Mouse (Mus musculus): ENCODE results near the gene Tspan9. TPM values are rescaled to one million over a fixed set of nuclear protein-coding genes. Genes with fewer than 3 reads are reported as not detected.

The Tspan9 gene
- total RNA-seq, 2 experiments from 2014 or later: 53.0 to 57.6 TPM

DNA sequence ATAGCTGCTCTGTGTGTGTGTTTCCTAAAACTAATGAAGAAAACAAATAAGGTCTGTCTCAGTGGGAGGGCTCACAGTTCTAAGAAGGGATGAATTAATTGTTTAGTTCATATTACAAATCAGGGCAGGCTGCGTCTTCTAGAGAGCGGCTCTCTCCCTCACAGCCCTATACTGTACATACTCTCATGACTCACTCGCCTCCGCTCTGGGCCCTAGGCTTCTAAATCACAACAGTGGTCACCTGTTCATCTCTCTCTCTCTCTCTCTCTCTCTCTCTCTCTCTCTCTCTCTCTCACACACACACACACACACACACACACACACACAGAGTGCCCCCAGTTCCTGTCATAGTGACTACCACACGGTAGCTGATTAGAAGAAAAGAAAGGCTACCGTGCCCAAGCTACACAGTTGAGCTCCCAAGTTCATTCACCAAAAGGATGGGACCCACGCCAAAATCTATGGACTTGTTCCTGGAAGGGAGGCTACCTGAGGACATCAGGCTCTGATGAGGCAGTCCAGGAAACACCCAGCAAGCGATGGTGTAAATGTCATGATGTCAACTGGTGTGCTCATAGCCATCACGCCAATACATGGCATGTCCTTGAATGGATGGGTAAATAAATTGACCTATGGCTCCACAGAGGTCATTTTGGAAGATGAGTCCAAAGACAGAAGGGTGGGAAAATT is 104.2 kb downstream of the Tspan9 start:
- H3K27ac ChIP-seq: no peak overlapping the region
- intact Hi-C loops (cut with DNase I): loop anchor here (5.0 kb wide), 1 partner anchor 38 kb away; no protein-coding TSS in a partner anchor
- no peak overlapping the region for H3K4me3 ChIP-seq
- no peak for DNase-seq (ENCODE audit: extremely low spot score in 1 of 2, low spot score in 2 of 2)
- TF ChIP-seq CTCF (IDR thresholded peaks at IDR 0.05): no peak

DNA sequence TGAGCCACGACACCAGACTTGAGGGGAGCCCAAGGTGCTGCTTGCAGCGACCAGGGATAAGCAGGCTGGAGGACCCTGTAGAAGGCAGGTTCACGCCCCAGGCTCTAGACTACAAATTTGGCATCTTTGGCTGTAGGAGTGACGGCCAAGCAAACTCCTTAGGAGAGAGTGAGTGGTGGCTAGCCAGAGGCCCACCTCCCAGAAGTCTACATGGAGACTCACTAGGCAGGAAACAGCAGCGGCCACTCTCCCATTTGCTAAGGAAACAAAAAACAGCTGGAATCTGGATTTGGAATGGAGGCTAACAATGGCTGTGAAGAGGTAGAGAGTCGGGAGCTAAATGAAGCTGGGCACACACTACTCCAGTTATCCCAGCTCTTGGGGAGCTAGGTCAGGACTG is 104.8 kb downstream of the Tspan9 start:
- DNase-seq (ENCODE audit: extremely low spot score in 1 of 2, low spot score in 2 of 2): no peak
- Histone ChIP-seq H3K27ac (no peak overlapping the region), H3K4me3 (no peak overlapping the region)
- no peak for TF ChIP-seq CTCF (IDR thresholded peaks at IDR 0.05)
- intact Hi-C loops (cut with DNase I): loop anchor here (5.0 kb wide), 1 partner anchor 39 kb away; no protein-coding TSS in a partner anchor

- TF ChIP-seq CTCF (IDR thresholded peaks at IDR 0.05): no peak
- Histone ChIP-seq H3K4me3 (no peak overlapping the region), H3K27ac (no peak overlapping the region)
- intact Hi-C loops (cut with DNase I): loop anchor here (5.0 kb wide), 1 partner anchor 41 kb away; no protein-coding TSS in a partner anchor
- no peak for DNase-seq (ENCODE audit: extremely low spot score in 1 of 2, low spot score in 2 of 2)
Observed at GRCm38 (mm10) chr6:128036597-128036996, 106.8 kb downstream of the Tspan9 start.

DNA sequence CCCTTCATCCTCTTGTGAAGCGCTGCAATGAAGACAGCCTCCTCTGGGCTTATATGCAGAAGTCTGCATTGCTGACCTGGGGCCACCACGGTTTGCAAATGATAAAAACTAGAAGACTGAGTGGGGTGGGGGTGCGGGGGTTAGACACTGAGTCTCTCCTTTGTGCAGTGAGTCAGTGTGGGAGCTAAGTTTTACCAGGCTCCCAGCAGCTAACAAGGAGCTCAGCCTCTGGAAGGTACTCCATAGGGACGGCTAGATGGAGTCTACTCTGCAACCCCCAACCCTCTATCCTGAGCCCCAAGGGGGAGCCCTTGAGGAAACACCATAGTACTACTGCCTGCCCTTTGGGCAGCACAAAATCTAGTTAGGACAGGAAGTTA is 107.5 kb downstream of the Tspan9 start:
- peak overlapping the region; percentile 82 for H3K27ac ChIP-seq
- no peak; the same call in none of the 2 replicates for TF ChIP-seq CTCF (IDR thresholded peaks at IDR 0.05)
- intact Hi-C loops (cut with DNase I): loop anchor here (5.0 kb wide), 1 partner anchor 41 kb away; no protein-coding TSS in a partner anchor
- peak overlapping the region; percentile 56 for H3K4me3 ChIP-seq
- DNase-seq (ENCODE audit: extremely low spot score in 1 of 2, low spot score in 2 of 2): peak in 1 of 2 experiments; percentile 25

GRCm38 (mm10) chr6:128035250-128035929 is 108.0 kb downstream of the Tspan9 start:
- Histone ChIP-seq H3K27ac (peak overlapping the region; percentile 82), H3K4me3 (peak overlapping the region; percentile 57)
- intact Hi-C loops (cut with DNase I): loop anchor here (5.0 kb wide), 1 partner anchor 42 kb away; no protein-coding TSS in a partner anchor
- no peak for TF ChIP-seq CTCF (IDR thresholded peaks at IDR 0.05)
- DNase-seq (ENCODE audit: extremely low spot score in 1 of 2, low spot score in 2 of 2): peak; percentile 69 to 79

DNA sequence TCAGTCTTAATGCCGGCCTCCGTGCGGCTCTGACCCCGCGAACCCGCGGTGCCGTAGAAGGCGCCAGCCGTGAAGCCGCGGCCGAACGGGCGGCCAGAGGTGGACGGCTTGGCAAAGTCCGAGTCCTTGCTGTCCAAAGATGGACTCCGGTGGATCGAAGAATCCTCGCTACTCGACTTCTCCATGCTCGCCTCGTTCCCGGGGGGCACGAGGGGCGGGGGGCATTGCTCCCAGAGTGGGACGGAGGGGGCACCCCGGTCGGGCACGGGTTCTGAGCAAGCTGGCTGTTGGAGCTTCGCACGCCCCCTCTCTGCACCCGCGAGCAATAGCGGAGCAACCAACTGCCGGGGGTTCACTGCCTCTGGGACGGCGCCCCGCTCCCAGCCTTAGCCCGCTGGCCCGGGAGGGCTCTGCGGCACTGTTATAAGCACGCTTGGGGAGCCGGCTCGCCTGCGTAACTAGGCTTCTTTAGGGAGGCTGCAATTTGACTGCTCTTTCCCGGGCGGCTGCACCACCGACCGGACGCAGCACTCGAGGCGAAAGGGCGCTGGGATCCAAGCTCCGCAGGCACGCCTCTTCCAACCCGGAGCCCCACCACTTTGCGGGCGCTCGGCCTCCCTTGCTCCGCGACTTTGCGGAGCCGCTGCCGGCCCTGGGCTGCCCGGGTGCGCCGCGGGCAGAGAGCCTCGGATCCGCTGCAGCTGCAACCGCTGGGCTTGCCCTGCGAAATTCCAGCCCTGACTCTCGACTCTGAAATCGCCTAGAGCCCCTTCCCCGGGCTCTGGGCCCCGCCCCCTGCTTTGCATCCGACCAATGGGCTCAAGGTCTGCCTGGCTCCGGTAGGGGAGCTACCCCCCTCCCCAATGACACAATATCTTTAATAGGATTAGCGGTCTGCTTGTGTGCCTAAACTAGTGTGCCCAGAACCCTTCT is 108.8 kb downstream of the Tspan9 start:
- TF ChIP-seq CTCF (IDR thresholded peaks at IDR 0.05): peak; percentile 18; the same call in 1 of the 2 replicates
- intact Hi-C loops (cut with DNase I): loop anchor here (5.0 kb wide), 1 partner anchor 43 kb away; no protein-coding TSS in a partner anchor
- Histone ChIP-seq H3K27ac (peak overlapping the region; percentile 71), H3K4me3 (peak overlapping the region; percentile 57)
- peak; percentile 49 to 63 for DNase-seq (ENCODE audit: extremely low spot score in 1 of 2, low spot score in 2 of 2)

- Histone ChIP-seq H3K4me3 (peak overlapping the region; percentile 57), H3K27ac (peak overlapping the region; percentile 71)
- TF ChIP-seq CTCF (IDR thresholded peaks at IDR 0.05): no peak
- DNase-seq (ENCODE audit: extremely low spot score in 1 of 2, low spot score in 2 of 2): no peak
- intact Hi-C loops (cut with DNase I): loop anchor here (2.0 kb wide), 2 partner anchors 63 to 111 kb away; no protein-coding TSS in a partner anchor
Observed at GRCm38 (mm10) chr6:128033868-128034250, 109.5 kb downstream of the Tspan9 start.

- Histone ChIP-seq H3K4me3 (peak overlapping the region; percentile 19), H3K27ac (no peak overlapping the region; the same call in 1 of the 2 replicates)
- intact Hi-C loops (cut with DNase I): loop anchor here (2.0 kb wide), 2 partner anchors 63 to 111 kb away; no protein-coding TSS in a partner anchor
- TF ChIP-seq CTCF (IDR thresholded peaks at IDR 0.05): no peak
- no peak for DNase-seq (ENCODE audit: extremely low spot score in 1 of 2, low spot score in 2 of 2)
Observed at GRCm38 (mm10) chr6:128033172-128033867, 110.1 kb downstream of the Tspan9 start.

DNA sequence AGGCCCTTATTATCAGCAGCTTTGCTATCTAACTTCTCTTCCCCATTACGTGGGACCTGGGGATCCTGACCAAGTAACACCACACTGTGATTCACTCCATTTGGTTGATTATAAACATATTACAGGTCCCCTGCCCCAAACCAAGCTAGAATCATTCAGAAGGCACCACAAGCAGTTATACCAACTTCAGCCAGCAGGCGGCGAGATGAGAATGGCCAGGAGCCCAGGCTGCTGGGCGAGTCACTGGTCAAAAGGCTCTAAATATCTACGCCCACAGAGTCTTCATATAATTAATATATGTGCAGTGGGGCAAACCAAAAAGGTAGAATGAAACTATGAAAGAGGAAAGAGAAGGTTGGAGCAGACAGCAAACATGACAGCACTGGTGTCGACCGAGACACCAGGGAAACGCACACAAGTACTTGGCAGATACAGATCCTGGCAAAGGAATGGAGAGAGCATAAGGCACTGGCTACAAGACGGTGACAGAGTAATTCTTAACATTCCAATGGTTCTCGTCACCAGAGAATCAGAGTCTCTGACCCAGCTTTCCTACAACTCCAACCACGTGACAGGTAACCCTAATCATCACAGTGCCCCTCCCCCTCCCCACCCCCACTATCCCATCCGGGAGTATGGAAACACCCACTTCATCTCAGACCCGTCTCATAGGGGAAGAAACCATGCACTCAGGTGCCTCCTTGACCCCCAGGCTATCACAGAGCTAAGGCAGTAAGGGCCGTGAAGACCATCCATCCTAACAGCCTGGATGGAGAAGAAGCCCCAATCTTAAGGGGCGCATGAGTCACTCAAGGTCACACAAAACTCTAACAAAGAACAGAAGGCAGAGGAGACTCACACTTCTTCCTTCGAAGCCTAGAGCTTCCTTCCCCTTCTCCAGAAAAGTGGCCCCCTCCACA is 110.9 kb downstream of the Tspan9 start:
- no peak overlapping the region for H3K27ac ChIP-seq
- intact Hi-C loops (cut with DNase I): loop anchor here (1.0 to 2.0 kb wide), 3 partner anchors 59 to 112 kb away; no protein-coding TSS in a partner anchor

GRCm38 (mm10) chr6:128031584-128031983 is 111.8 kb downstream of the Tspan9 start:
- intact Hi-C loops (cut with DNase I): no loop called here
- TF ChIP-seq CTCF (IDR thresholded peaks at IDR 0.05): no peak
- DNase-seq (ENCODE audit: extremely low spot score in 1 of 2, low spot score in 2 of 2): no peak
- Histone ChIP-seq H3K27ac (no peak overlapping the region), H3K4me3 (no peak overlapping the region)

More for the DNA sequence above, 110.9 kb downstream of the Tspan9 start:
- DNase-seq (ENCODE audit: extremely low spot score in 1 of 2, low spot score in 2 of 2): peak; percentile 73 to 88
- peak; percentile 97 for TF ChIP-seq CTCF (IDR thresholded peaks at IDR 0.05)
- peak overlapping the region; percentile 19; the same call in 1 of the 2 replicates for H3K4me3 ChIP-seq

Data from left cerebral cortex, adult 2 months (tissue).